Mouse (Mus musculus) kidney, adult 18-20 months (tissue): ENCODE results near the gene Hnrnpa3.
"Not testable (repeated sequence)": the region's sequence is repeated elsewhere in the genome, so short reads cannot be mapped to it uniquely, and the experiment has no call there.

ENCODE experiments used
- DNase-seq: peaks from one replicate; pipeline ENCODE4 v3.0.0; 2021

Hnrnpa3 gene

GRCm38 (mm10) chr2:75637361-75637760, 21.7 kb upstream of the Hnrnpa3 start:
- no peak for DNase-seq

- not testable (repeated sequence) for DNase-seq
These were observed 21.2 kb upstream of the Hnrnpa3 start for GRCm38 (mm10) chr2:75637822-75638221.

- peak; percentile 38 for DNase-seq
These were observed 19.5 kb upstream of the Hnrnpa3 start for GRCm38 (mm10) chr2:75639535-75639934.

GRCm38 (mm10) chr2:75642312-75642711, 16.7 kb upstream of the Hnrnpa3 start:
- not testable (repeated sequence) for DNase-seq

GRCm38 (mm10) chr2:75642795-75643550, 16.1 kb upstream of the Hnrnpa3 start:
- peak; percentile 51 for DNase-seq

GRCm38 (mm10) chr2:75643950-75644349, 15.1 kb upstream of the Hnrnpa3 start:
- no peak for DNase-seq

- no peak for DNase-seq
These were observed 13.8 kb upstream of the Hnrnpa3 start for GRCm38 (mm10) chr2:75645251-75645650.

GRCm38 (mm10) chr2:75650437-75650836, 8.6 kb upstream of the Hnrnpa3 start:
- DNase-seq = no peak

- DNase-seq = no peak
These were observed 5.9 kb upstream of the Hnrnpa3 start for GRCm38 (mm10) chr2:75653150-75653549.

GRCm38 (mm10) chr2:75654679-75655078, 4.4 kb upstream of the Hnrnpa3 start:
- no peak for DNase-seq

GRCm38 (mm10) chr2:75656924-75657323, 2.1 kb upstream of the Hnrnpa3 start:
- no peak for DNase-seq

GRCm38 (mm10) chr2:75657907-75658691, 962 bp upstream of the Hnrnpa3 start:
- DNase-seq = peak; percentile 53

- DNase-seq = peak; percentile 95
These were observed 534 bp downstream of the Hnrnpa3 start for GRCm38 (mm10) chr2:75659629-75659960.

- DNase-seq = no peak
These were observed 1.3 kb downstream of the Hnrnpa3 start for GRCm38 (mm10) chr2:75660255-75660948.

GRCm38 (mm10) chr2:75661106-75661505, 2.0 kb downstream of the Hnrnpa3 start:
- no peak for DNase-seq

- DNase-seq = no peak
These were observed 10.7 kb downstream of the Hnrnpa3 start for GRCm38 (mm10) chr2:75669491-75670445.

- no peak for DNase-seq
These were observed 11.6 kb downstream of the Hnrnpa3 start for GRCm38 (mm10) chr2:75670446-75671336.

- no peak for DNase-seq
These were observed 12.2 kb downstream of the Hnrnpa3 start for GRCm38 (mm10) chr2:75671337-75671660.

GRCm38 (mm10) chr2:75672561-75672960, 13.5 kb downstream of the Hnrnpa3 start:
- no peak for DNase-seq

GRCm38 (mm10) chr2:75676567-75676966, 17.5 kb downstream of the Hnrnpa3 start:
- DNase-seq = no peak

- no peak for DNase-seq
These were observed 20.9 kb downstream of the Hnrnpa3 start for GRCm38 (mm10) chr2:75679947-75680346.

GRCm38 (mm10) chr2:75681439-75681838, 22.4 kb downstream of the Hnrnpa3 start:
- peak; percentile 58 for DNase-seq
